Mouse (Mus musculus): ENCODE results near the gene Tardbp. TPM values are rescaled to one million over a fixed set of nuclear protein-coding genes. Genes with fewer than 3 reads are reported as not detected.
A peak's percentile ranks its signal among the peaks of the same experiment; 100 is the strongest.

Tardbp gene
- polyA plus RNA-seq, 1 experiment from 2014 or later, result 301 TPM

DNA sequence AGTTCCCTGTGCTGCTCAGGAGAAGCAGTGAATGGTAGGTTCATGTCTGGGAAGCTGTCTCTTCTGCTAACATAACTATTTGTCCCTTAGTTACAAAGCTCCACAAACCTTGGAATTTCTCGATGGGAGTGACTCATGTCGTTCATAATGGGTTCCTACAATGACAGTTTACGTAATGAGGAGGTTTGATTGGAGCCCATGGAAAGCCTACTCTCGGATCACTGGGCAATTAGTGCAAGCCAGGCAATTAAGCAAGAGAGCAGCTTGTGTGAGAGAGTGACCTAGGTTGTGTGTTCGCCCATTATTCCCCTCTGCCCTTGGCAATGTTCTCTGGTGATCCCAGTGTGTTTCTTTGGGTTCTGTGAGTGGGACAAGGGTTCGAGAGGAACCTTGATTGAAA is 30.9 kb downstream of the Tardbp start:
- 82% methylated on average over 6 of the region's 6 CpGs for WGBS
- Histone ChIP-seq H3K9ac (no peak overlapping the region), H3K4me3 (no peak overlapping the region), H3K4me1 (peaks cover 20% of the 10 kb centered on the region), H3K27me3 (no peaks in the 10 kb centered on the region), H3K36me3 (peaks cover 71% of the 10 kb centered on the region), H3K27ac (no peak overlapping the region), H3K4me2 (no peak overlapping the region), H3K9me3 (no peaks in the 10 kb centered on the region)
- no peak for ATAC-seq (ENCODE audit: insufficient number of reproducible peaks, low FRiP score, low TSS enrichment, low read depth)

DNA sequence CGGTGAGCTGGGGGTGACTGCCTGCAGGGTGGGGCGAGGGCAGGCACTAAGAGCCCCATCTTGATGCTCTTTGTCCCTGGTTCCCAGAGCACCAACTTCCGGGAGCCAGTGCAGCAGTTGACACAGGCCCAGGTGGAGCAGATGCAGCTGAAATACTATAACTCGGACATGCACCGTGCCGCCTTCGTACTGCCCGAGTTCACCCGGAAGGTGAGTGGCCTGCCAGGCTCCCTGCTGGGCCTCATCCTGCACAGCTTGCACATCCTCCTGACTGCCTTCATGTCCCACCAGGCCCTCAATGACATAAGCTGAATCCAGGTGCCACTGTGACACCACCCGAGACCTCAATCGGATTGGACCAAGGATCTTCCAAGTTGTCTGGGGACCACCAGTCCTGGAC is 32.8 kb downstream of the Tardbp start:
- Histone ChIP-seq H3K4me1 (peaks cover 23% of the 10 kb centered on the region), H3K4me3 (no peak overlapping the region), H3K9me3 (no peaks in the 10 kb centered on the region), H3K4me2 (no peak overlapping the region), H3K36me3 (peaks cover 63% of the 10 kb centered on the region), H3K27me3 (no peaks in the 10 kb centered on the region), H3K9ac (no peak overlapping the region), H3K27ac (no peak overlapping the region)
- no peak for ATAC-seq (ENCODE audit: insufficient number of reproducible peaks, low FRiP score, low TSS enrichment, low read depth)
- WGBS, result 95% methylated on average over 11 of the region's 11 CpGs

DNA sequence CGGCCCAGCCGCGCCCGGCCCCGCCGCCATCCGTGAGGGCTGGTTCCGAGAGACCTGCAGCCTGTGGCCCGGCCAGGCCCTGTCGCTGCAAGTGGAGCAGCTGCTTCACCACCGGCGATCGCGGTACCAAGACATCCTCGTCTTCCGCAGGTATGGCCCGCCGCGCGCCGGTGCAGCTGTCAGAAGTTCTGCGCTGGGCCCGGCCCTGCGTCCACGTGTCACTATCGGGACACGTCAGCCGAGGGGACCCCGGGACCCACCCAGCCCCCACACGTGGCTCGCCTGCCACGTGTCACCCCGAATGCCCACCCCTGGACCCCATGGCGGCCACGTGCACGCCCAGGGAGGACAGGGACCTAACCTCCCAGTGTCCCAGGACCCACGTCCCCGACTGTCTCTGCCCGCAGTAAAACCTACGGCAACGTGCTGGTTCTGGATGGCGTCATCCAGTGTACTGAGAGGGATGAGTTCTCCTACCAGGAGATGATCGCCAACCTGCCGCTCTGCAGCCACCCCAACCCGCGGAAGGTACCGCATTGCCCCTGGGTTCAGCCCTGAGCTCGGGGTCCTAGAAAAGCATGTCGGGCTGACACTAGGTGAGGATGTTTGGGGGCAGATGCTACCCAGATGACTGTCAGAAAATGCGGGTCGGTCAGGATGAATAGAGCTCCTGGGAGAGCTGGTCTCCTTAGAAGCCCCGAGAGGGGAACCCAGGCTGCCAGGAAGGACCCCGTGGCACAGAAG is 35.0 kb downstream of the Tardbp start:
- Histone ChIP-seq H3K9me3 (no peaks in the 10 kb centered on the region), H3K4me2 (peak overlapping the region; percentile 79), H3K4me3 (peak overlapping the region; percentile 99), H3K27ac (peak overlapping the region; percentile 75), H3K36me3 (peaks cover 43% of the 10 kb centered on the region), H3K9ac (peak overlapping the region; percentile 85), H3K4me1 (peaks cover 23% of the 10 kb centered on the region), H3K27me3 (no peaks in the 10 kb centered on the region)
- under 1% methylated on average over 52 of the region's 53 CpGs for WGBS
- peak; percentile 3 for ATAC-seq (ENCODE audit: insufficient number of reproducible peaks, low FRiP score, low TSS enrichment, low read depth)

DNA sequence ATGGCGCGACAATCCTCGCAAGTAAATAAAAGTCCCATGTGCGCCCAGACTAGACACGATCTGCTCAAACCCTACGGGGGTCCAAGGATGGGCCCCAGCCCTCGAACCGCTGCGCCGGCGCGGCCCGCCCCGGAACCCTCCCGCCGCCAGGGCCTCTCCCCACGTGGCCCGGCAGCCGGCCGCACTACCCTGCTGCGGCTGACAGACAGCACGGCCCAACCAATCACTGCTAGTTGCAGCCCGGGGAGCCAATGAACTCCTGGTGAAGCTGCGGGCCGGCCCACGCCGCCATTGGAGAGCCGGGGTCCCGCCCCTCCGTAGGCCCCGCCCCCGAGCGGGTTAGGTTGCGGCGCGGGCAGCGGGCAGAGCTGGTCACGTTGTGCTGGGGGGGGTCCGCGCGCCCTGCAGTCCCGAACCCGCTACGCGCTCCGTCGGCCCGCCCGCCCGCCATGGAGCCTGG is 35.6 kb downstream of the Tardbp start, which contains the start of gene Srm:
Srm (plus strand) TSS at position 333 of the 460 bp plus-strand sequence.
- H3K27ac ChIP-seq, result peak within 1 kb of the TSS; percentile 79
- peak; percentile 98 for ATAC-seq (ENCODE audit: insufficient number of reproducible peaks, low FRiP score, low TSS enrichment, low read depth)
- under 1% methylated on average over 49 of the region's 50 CpGs for WGBS

DNA sequence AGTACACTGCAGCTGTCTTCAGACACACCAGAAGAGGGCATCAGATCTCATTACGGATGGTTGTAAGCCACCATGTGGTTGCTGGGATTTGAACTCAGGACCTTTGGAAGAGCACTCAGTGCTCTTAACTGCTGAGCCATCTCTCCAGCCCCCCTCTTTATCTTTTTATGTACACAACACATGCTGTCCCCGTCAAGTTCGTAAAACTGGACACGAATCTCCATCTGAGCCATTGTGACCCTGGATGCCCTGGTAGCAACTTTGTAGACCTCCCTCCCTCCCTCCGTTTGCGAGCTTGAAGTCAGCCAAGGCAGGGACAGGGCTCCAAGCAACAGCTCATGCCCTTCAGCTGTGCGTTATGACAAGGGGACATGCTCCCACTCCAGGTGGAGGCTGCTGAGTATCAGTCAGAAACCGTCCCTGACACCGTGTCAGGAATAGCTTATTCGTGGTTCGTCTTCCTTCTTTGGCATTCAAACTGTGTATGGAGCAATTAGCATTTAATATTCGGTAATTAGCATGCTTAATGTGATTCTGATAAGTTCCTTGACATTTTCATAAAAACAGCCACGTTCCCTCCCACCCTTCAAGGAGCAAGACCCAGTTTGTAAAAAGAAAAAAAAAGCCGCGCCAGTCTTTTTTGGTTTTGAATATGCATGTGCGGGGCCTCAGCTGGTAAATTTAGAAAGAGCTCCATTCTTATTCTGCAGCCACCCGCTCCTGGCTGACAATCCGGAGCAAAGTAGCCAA is 36.2 kb downstream of the Tardbp start:
- 0 out of 2 replicates have a peak overlapping the region, but pooled peaks have one; percentile 26 for H3K9ac ChIP-seq
- H3K9me3 ChIP-seq, result no peaks in the 10 kb centered on the region
- H3K27me3 ChIP-seq, result no peaks in the 10 kb centered on the region
- H3K4me3 ChIP-seq, result peak overlapping the region; percentile 99
- H3K36me3 ChIP-seq, result peaks cover 31% of the 10 kb centered on the region
- H3K4me2 ChIP-seq, result peak overlapping the region; percentile 79
- no peak for ATAC-seq (ENCODE audit: insufficient number of reproducible peaks, low FRiP score, low TSS enrichment, low read depth)
- H3K4me1 ChIP-seq, result peaks cover 23% of the 10 kb centered on the region
- H3K27ac ChIP-seq, result peak overlapping the region; percentile 79
- WGBS, result 6% methylated on average over 18 of the region's 18 CpGs

More for the DNA sequence above, 35.6 kb downstream of the Tardbp start, which contains the start of gene Srm:
- Histone ChIP-seq H3K4me2 (peak within 1 kb of the TSS; percentile 79), H3K9me3 (no peaks in the 10 kb centered on the region), H3K4me3 (peak within 1 kb of the TSS; percentile 99), H3K27me3 (no peaks in the 10 kb centered on the region), H3K9ac (peak within 1 kb of the TSS; percentile 85), H3K36me3 (peaks cover 37% of the 10 kb centered on the region), H3K4me1 (peaks cover 23% of the 10 kb centered on the region)

DNA sequence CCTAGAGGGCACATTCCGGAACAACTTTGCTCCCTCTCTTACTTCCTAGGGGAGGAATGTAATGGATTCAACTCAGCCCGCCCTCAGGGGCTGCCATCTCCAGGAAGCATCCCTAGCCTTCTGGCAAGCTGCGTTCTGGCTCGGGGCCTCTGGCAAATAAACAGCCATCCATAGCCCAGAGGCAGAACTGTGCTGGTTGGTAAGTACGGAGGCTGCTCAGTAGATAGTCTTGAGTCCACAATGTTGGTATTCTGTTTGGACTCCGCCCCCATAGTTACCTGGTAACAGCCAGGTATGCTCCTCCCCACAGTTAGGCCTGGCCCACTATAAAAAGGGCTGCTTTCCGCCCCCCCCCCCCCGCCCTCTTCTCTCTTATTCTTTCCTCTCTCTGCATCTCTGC is 37.3 kb downstream of the Tardbp start:
- 62% methylated on average over 7 of the region's 8 CpGs for WGBS
- Histone ChIP-seq H3K9ac (no peak overlapping the region), H3K9me3 (no peaks in the 10 kb centered on the region), H3K27ac (no peak overlapping the region), H3K4me3 (no peak overlapping the region), H3K4me2 (no peak overlapping the region), H3K27me3 (no peaks in the 10 kb centered on the region), H3K36me3 (peaks cover 21% of the 10 kb centered on the region), H3K4me1 (peaks cover 23% of the 10 kb centered on the region)
- ATAC-seq (ENCODE audit: insufficient number of reproducible peaks, low FRiP score, low TSS enrichment, low read depth), result no peak

DNA sequence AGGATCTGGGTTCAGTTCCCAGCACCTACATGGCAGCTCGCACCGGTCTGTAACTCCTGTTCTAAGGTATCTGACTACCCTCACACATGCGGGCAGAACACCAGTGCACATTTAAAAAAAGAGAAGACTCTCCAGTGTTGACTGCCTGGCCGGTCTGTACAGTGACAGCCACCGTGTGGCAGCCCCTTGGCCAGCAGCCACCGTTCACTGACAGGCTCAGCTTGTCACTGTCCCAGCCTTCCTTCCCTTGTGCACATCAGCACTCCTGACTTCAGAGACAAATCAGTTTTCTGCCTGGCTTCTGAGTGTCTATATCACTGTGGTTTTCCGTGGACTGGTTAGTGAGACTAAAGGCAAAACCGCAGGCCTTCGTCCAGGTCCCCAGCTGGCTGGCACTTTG is 38.0 kb downstream of the Tardbp start:
- H3K4me2 ChIP-seq, result no peak overlapping the region
- H3K9me3 ChIP-seq, result no peaks in the 10 kb centered on the region
- H3K27me3 ChIP-seq, result no peaks in the 10 kb centered on the region
- peaks cover 13% of the 10 kb centered on the region for H3K36me3 ChIP-seq
- H3K4me3 ChIP-seq, result no peak overlapping the region
- WGBS, result 83% methylated on average over 9 of the region's 9 CpGs
- peaks cover 21% of the 10 kb centered on the region for H3K4me1 ChIP-seq
- ATAC-seq (ENCODE audit: insufficient number of reproducible peaks, low FRiP score, low TSS enrichment, low read depth), result no peak
- H3K27ac ChIP-seq, result no peak overlapping the region
- no peak overlapping the region for H3K9ac ChIP-seq

DNA sequence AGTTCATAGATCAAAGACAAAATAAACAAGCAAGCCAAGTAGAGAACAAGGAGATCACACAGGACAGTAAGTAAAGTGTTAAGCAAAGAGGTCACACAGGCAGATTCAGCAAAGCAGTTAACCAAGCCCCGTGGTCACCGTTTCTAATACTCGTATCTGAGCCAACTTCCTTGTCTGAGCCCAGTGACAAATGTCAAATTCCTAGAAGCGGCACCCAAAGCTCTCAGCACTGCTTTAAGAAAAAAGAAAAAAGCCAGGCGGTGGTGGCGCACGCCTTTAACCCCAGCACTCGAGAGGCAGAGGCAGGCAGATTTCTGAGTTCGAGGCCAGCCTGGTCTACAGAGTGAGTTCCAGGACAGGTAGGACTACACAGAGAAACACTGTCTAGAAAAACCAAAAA is 40.2 kb downstream of the Tardbp start:
- Histone ChIP-seq H3K4me2 (no peak overlapping the region), H3K9me3 (no peaks in the 10 kb centered on the region), H3K27ac (no peak overlapping the region), H3K27me3 (no peaks in the 10 kb centered on the region), H3K36me3 (peaks cover 16% of the 10 kb centered on the region), H3K9ac (no peak overlapping the region), H3K4me3 (no peak overlapping the region), H3K4me1 (peaks cover 3% of the 10 kb centered on the region)
- 70% methylated on average over 9 of the region's 9 CpGs for WGBS
- no peak for ATAC-seq (ENCODE audit: insufficient number of reproducible peaks, low FRiP score, low TSS enrichment, low read depth)

DNA sequence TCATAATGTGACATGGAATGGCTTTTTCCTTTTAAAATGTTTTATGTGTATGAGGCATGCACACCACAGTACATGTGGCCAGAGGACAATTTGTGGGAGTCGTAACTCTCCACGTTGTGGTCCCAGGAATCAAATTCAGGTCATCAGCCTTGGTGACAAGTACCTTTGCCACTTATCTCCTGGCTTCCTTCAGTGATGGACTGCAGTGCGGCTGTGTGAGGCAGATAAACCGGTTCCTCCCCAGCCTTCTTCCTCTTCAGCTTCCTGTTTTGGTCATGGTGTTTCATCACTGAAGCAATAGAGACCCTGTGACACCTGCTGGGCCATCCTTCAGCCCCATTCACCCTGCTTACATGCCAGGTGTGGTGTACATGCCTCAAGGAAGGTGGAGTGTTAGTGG is 43.6 kb downstream of the Tardbp start:
- ATAC-seq (ENCODE audit: insufficient number of reproducible peaks, low FRiP score, low TSS enrichment, low read depth), result no peak
- peaks cover 50% of the 10 kb centered on the region for H3K36me3 ChIP-seq

DNA sequence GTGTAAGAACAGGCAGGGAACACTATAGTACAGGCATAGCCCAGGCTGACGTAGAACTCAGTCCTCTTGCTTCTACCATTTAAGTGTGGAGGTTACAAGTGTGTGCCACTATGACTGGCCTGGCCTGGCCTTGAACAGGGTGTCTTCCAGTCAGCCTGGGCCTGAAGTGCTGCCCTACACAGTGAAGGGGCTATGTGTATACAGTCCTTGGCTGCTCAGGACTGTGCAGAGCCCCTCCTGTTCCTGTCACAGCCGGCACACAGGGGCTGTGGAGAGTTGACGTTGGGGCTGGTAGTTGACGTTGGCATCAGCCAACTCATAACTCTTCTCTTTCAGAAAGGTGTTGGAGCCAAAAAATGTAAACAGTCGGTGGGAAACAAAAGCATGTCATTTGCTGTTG is 45.4 kb downstream of the Tardbp start:
- no peak overlapping the region for H3K27ac ChIP-seq
- peaks cover 67% of the 10 kb centered on the region for H3K36me3 ChIP-seq
- no peaks in the 10 kb centered on the region for H3K4me1 ChIP-seq
- H3K4me2 ChIP-seq, result no peak overlapping the region
- H3K9me3 ChIP-seq, result no peaks in the 10 kb centered on the region
- H3K27me3 ChIP-seq, result no peaks in the 10 kb centered on the region
- H3K4me3 ChIP-seq, result no peak overlapping the region
- WGBS, result 87% methylated on average over 5 of the region's 5 CpGs
- no peak overlapping the region for H3K9ac ChIP-seq
- 0 out of 2 replicates have a peak, but pooled peaks have one; percentile 53 for ATAC-seq (ENCODE audit: insufficient number of reproducible peaks, low FRiP score, low TSS enrichment, low read depth)

More for the DNA sequence above, 43.6 kb downstream of the Tardbp start:
- no peak overlapping the region for H3K4me2 ChIP-seq
- 69% methylated on average over 4 of the region's 4 CpGs for WGBS
- H3K27me3 ChIP-seq, result no peaks in the 10 kb centered on the region
- no peak overlapping the region for H3K4me3 ChIP-seq
- H3K9ac ChIP-seq, result no peak overlapping the region
- no peaks in the 10 kb centered on the region for H3K9me3 ChIP-seq
- no peaks in the 10 kb centered on the region for H3K4me1 ChIP-seq
- H3K27ac ChIP-seq, result no peak overlapping the region

DNA sequence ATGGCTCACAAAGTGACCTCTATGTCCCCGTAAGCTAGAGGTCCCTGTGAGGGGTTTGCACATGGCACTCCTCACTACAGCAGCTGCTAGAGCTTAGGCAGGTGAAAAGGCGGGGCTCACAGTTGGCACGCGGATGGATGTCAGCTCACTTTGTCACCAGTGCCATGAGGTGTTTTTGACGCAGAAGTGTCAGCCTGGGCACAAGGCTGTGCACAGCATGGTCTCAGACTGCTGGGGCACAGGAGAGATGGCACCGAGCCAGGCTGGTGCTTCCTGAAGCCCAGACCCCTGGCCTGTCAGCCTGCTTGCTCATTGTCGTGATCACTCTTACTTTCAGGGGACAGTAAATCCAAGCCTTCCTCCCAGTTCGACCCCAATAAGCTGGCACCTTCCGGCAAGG is 46.1 kb downstream of the Tardbp start:
- Histone ChIP-seq H3K27me3 (no peaks in the 10 kb centered on the region), H3K4me2 (no peak overlapping the region), H3K9me3 (no peaks in the 10 kb centered on the region), H3K27ac (no peak overlapping the region), H3K4me1 (no peaks in the 10 kb centered on the region), H3K9ac (no peak overlapping the region), H3K4me3 (no peak overlapping the region), H3K36me3 (peaks cover 74% of the 10 kb centered on the region)
- WGBS, result 86% methylated on average over 9 of the region's 9 CpGs
- ATAC-seq (ENCODE audit: insufficient number of reproducible peaks, low FRiP score, low TSS enrichment, low read depth), result no peak

DNA sequence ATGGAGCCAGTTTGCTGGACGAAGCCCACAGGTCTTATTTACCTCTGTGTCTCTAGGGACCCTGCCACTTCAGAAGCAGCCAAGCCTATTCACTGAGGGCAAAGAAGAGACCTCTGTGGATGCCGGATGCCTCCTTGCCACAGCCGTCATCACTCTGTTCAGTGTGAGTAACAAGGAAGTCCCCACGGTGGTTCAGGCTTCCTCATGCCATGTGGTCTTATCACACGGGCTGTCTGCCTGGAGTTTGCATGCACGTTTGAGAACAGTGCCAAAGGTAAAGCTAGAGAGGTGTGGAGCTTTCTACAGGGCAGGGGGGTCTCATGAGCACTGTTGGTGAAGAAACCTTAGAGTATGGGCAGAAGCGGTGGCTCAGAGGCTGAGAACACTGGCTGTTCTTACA is 53.6 kb downstream of the Tardbp start:
- peaks cover 96% of the 10 kb centered on the region for H3K36me3 ChIP-seq
- no peak overlapping the region for H3K27ac ChIP-seq
- H3K4me2 ChIP-seq, result no peak overlapping the region
- H3K4me1 ChIP-seq, result no peaks in the 10 kb centered on the region
- H3K27me3 ChIP-seq, result no peaks in the 10 kb centered on the region
- 85% methylated on average over 7 of the region's 7 CpGs for WGBS
- no peak for ATAC-seq (ENCODE audit: insufficient number of reproducible peaks, low FRiP score, low TSS enrichment, low read depth)
- H3K9me3 ChIP-seq, result no peaks in the 10 kb centered on the region
- H3K9ac ChIP-seq, result no peak overlapping the region
- no peak overlapping the region for H3K4me3 ChIP-seq
